Mouse (Mus musculus): ENCODE measurements around the gene Ralgps2.

The Ralgps2 gene

GRCm38 (mm10) chr1:156905660-156906059, 33.8 kb downstream of the Ralgps2 start:
- no peak for DNase-seq (ENCODE audit: low spot score)

GRCm38 (mm10) chr1:156903899-156904298, 35.5 kb downstream of the Ralgps2 start:
- no peak for DNase-seq (ENCODE audit: low spot score)

- DNase-seq (ENCODE audit: low spot score): no peak
Measured at GRCm38 (mm10) chr1:156901689-156902088, 37.7 kb downstream of the Ralgps2 start.

GRCm38 (mm10) chr1:156891561-156891960, 47.9 kb downstream of the Ralgps2 start:
- DNase-seq (ENCODE audit: low spot score): no peak

- DNase-seq (ENCODE audit: low spot score): no peak
Measured at GRCm38 (mm10) chr1:156888830-156889229, 50.6 kb downstream of the Ralgps2 start.

- DNase-seq (ENCODE audit: low spot score): no peak
Measured at GRCm38 (mm10) chr1:156885879-156886278, 53.5 kb downstream of the Ralgps2 start.

GRCm38 (mm10) chr1:156884782-156885181, 54.6 kb downstream of the Ralgps2 start:
- DNase-seq (ENCODE audit: low spot score): no peak

GRCm38 (mm10) chr1:156870616-156871015, 68.8 kb downstream of the Ralgps2 start:
- no peak for DNase-seq (ENCODE audit: low spot score)

- DNase-seq (ENCODE audit: low spot score): no peak
Measured at GRCm38 (mm10) chr1:156870028-156870427, 69.4 kb downstream of the Ralgps2 start.

- DNase-seq (ENCODE audit: low spot score): no peak
Measured at GRCm38 (mm10) chr1:156864240-156864639, 75.2 kb downstream of the Ralgps2 start.

GRCm38 (mm10) chr1:156863726-156864125, 75.7 kb downstream of the Ralgps2 start:
- DNase-seq (ENCODE audit: low spot score): no peak

GRCm38 (mm10) chr1:156861475-156862043, 77.9 kb downstream of the Ralgps2 start:
- no peak for DNase-seq (ENCODE audit: low spot score)

- no peak for DNase-seq (ENCODE audit: low spot score)
Measured at GRCm38 (mm10) chr1:156860266-156860665, 79.2 kb downstream of the Ralgps2 start.

GRCm38 (mm10) chr1:156859711-156860250, 79.6 kb downstream of the Ralgps2 start:
- no peak for DNase-seq (ENCODE audit: low spot score)

GRCm38 (mm10) chr1:156859156-156859555, 80.3 kb downstream of the Ralgps2 start:
- DNase-seq (ENCODE audit: low spot score): no peak

GRCm38 (mm10) chr1:156856666-156857065, 82.8 kb downstream of the Ralgps2 start:
- DNase-seq (ENCODE audit: low spot score): no peak

- DNase-seq (ENCODE audit: low spot score): no peak
Measured at GRCm38 (mm10) chr1:156854558-156854957, 84.9 kb downstream of the Ralgps2 start.

- no peak for DNase-seq (ENCODE audit: low spot score)
Measured at GRCm38 (mm10) chr1:156852872-156853271, 86.6 kb downstream of the Ralgps2 start.

- DNase-seq (ENCODE audit: low spot score): no peak
Measured at GRCm38 (mm10) chr1:156852409-156852808, 87.0 kb downstream of the Ralgps2 start.

GRCm38 (mm10) chr1:156847098-156847497, 92.3 kb downstream of the Ralgps2 start:
- no peak for DNase-seq (ENCODE audit: low spot score)

GRCm38 (mm10) chr1:156841625-156842339, 97.6 kb downstream of the Ralgps2 start:
- no peak for DNase-seq (ENCODE audit: low spot score)

- peak; percentile 49 for DNase-seq (ENCODE audit: low spot score)
Measured at GRCm38 (mm10) chr1:156838695-156839094, 100.7 kb downstream of the Ralgps2 start.

GRCm38 (mm10) chr1:156838177-156838576, 101.2 kb downstream of the Ralgps2 start, which contains the start of gene Angptl1:
Gene Angptl1 (plus strand): TSS chr1:156838562.
- peak; percentile 25 for DNase-seq (ENCODE audit: low spot score)

All from MN1 (cell line).